Mouse (Mus musculus): Measurements from ENCODE around the gene Ifitm10.

DNA sequence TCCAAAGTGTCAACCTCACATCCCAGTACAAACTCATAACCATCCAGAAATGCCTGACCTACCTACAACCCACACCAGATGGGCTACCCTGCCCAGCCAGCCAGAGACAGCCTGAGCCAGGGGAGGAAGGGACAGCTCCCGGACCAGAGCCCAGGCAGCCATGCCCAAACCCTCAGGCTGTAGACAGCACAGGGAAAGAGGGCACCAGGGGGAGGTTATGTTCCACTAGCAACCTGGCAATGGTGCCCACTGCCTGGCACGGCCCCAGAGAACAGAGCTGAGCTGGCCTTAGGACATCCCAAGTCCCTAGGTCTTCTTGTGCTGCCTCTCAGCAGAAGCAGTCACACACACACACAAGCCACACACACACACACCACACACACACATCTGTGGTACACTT is 4.7 kb downstream of the Ifitm10 start:
- no peak for TF ChIP-seq CHD2 (IDR thresholded peaks at IDR 0.05; ENCODE audit: low read depth, low read length)
- no peak for TF ChIP-seq HCFC1 (IDR thresholded peaks at IDR 0.05; ENCODE audit: borderline replicate concordance, insufficient read depth, low read length)
- TF ChIP-seq MAFK (IDR thresholded peaks at IDR 0.05; ENCODE audit: insufficient read depth, low read depth, low read length) = no peak
